Mouse (Mus musculus): ENCODE measurements at regions not wholly inside any gene's neighbourhood (a gene's known extent, or its start where the extent isn't known, plus 50 kb on each side); places are given as distances from the start of the nearest gene placed in this dataset.
"Not testable (repeated sequence)": the region's sequence is repeated elsewhere in the genome, so short reads cannot be mapped to it uniquely, and the experiment has no call there.

DNA sequence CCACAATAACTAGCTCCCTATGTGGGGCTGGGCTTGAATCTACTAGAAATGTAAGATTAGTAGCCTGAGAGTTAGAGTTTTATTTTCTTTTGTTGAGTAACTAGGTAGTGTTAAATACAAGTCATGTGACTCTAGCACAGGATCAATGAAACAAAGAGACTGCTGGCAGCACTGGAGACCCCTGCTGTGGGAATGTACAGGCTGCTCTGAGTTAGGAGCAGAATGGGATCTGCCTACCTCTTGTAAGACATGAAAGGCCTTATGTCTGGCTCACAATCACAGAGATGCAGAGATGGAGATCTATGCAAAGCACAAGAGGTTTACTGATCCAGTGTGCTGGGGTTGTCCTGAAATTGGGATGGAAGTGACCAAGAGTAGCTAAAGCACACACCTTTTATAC lies 193.9 kb upstream of the Kcnmb2 start:
- DNase-seq (ENCODE audit: low spot score): not testable (repeated sequence)

DNA sequence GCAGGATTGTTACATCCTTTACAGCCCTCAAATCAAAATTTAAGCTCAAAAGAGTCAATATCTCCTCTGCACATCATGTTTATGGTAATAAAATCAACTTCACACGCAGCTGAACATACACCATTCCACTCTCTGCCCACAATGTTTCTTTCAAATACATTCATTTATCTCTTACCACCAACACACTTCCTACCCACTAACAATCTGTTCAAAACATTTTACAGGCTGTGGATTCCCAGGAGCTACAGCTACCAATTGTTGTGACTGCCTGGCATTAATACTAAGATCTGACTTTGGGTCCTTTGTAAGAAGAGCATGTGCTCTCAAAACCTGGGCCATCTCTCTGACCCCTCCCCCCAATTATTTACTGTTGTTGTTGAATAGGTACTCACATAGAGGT lies 161.0 kb upstream of the Kcnmb2 start:
- no peak for DNase-seq (ENCODE audit: low spot score)

- DNase-seq (ENCODE audit: low spot score): no peak
Observed at GRCm38 (mm10) chr3:31755881-31756280, 146.4 kb upstream of the Kcnmb2 start.

GRCm38 (mm10) chr3:31769193-31769592 lies 133.1 kb upstream of the Kcnmb2 start:
- peak; percentile 8 for DNase-seq (ENCODE audit: low spot score)

DNA sequence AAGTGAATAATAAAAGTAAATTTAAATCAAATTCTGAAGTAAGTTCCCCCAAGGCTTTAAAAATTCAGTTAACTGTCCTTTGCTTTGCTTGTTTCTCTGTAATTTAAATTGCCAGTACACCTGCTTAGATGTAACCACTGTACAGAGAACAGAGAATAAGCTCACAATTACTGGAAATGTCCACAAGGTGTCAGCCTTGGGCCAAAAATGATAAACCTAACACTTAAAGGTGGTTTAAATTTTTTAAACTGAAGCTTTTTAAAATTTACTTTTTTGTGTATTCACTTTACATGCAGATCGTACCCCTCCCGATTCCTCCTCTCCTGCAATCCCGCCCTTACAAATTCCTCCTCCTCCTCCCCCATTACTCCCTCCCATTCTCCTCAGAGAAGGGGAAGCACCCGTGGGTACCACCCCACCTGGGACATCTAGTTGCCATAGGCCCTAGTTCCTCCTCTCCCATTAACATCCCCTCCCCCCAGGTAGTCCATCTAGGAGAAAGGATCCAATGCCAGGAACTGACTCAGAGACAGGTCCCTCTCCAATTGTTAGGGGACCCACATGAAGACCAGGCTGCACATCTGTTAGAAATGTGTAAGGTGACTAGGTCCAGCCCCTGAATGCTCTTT lies 111.9 kb upstream of the Kcnmb2 start:
- DNase-seq (ENCODE audit: low spot score): peak; percentile 56

DNA sequence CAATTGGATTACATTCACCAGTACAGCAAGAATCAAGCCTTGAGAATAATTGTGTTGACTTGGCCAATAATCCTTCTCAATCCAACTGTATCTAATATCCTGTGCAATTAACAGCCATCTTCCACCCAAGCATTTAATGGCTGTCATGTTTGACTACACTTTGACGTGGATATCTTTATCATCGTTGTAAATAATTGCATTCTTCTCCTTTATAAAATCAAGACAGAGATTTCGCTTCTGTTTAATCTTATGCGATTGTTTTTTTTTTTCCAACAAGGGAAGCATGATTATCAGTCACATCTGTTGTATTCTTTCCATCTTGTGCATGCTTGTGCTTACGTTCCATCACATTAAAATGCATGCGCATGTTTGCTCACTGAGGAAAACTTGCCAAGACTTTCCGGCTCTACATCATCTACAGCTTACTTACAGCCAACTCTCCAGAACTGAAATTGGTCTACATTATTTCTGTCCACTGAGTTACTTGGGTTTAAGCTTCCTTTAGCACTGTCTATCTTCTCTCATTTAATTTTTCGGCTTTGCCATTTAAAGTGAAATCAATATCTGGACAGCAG lies 108.8 kb upstream of the Kcnmb2 start:
- DNase-seq (ENCODE audit: low spot score): no peak

DNA sequence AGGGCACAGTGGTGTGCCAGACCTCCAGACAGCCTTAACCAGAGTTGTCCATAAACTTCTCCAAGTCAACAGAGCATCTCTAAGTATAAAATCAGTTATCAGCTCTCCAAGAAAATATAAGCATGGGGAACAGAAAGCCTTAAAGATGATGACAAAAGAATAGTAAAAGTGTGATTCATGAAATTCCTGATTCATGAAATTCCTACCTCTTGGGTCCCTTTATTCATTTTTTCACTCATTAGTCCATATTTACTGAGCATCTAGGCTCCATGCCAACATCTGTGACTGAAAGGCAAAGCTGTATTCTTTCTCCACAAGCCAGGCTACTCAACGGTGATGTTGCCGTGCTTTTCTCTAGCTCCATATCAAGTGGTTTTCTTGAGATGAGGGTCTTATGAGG lies 105.7 kb upstream of the Kcnmb2 start:
- DNase-seq (ENCODE audit: low spot score): no peak

- DNase-seq (ENCODE audit: low spot score): no peak
Observed at GRCm38 (mm10) chr3:31799192-31799591, 103.1 kb upstream of the Kcnmb2 start.

DNA sequence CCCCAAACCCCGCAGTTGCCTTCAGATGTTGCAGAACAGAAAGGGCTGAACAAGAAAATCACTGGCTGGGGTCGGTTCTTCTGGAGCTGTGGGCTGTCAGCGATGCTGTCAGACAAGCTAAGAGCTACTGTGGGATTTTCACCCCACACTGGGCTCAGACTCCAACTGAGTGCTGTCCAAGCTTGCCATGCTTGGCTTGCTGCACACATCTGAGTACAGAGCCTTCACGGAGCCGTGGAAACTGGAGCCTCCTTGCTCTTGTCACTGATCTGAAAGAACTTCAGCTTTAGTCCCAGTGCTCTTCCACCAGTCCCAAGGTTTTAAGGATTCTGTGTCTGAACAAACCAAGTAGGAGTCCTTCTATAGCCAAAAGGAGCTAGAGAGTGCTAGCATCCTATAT lies 98.3 kb upstream of the Kcnmb2 start:
- no peak for DNase-seq (ENCODE audit: low spot score)

DNA sequence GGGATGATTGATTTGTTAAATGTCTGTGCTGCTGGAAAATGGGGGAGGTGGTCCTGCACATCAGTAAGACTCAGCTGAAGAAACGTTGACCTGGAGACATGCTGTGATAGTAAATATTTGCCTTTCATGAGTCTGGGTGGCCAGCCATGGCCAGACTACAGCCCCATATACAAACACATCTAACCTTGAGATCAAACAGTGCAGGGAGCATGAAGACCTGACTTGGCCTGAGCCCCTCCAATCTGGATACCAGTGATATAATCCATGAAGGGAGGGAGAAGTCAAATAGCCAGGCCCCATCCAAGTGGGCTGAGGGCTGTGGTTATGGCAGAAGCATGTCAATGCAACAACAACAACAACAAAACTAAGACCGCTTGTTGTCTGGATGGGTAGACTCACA lies 94.6 kb upstream of the Kcnmb2 start:
- no peak for DNase-seq (ENCODE audit: low spot score)

DNA sequence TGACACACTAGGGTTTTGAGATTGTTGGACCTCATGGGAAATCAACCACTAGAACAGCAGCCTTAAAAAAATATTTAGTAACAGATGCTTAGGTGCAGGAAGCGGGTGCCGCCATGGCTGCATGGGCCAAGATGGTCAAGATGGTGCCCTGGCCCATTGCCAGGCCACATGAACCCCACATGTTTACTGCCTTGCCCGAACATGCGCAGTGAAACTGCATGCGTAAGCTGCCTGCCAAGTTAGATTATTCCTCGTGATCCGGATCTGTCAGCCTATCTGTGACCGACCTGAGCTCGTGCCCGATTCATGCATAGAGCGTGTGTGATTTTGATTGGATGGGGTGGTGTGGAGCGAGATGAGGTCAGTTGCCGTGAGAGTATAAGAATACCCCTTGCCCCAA lies 93.2 kb upstream of the Kcnmb2 start:
- not testable (repeated sequence) for DNase-seq (ENCODE audit: low spot score)

DNA sequence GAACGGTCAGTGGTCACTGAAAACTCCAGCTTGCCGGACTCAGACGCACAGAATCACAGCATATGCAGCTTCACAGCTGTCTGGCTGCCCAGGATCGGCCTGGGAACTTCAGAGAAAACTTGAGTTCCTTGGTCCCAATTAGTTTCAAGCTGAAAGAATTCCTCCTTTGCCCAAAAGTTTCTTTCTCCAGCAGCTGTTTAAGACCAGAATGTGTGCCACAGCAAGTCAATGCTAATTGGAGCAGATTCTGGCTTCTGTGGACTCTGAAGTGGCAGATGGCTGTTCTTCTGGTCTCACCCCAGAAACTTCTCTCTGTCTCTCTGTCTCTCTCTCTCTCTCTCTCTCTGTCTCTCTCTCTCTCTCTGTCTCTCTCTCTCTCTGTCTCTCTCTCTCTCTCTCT lies 91.1 kb upstream of the Kcnmb2 start:
- DNase-seq (ENCODE audit: low spot score): no peak

- no peak for DNase-seq (ENCODE audit: low spot score)
Observed at GRCm38 (mm10) chr3:31831913-31832312, 70.4 kb upstream of the Kcnmb2 start.

DNA sequence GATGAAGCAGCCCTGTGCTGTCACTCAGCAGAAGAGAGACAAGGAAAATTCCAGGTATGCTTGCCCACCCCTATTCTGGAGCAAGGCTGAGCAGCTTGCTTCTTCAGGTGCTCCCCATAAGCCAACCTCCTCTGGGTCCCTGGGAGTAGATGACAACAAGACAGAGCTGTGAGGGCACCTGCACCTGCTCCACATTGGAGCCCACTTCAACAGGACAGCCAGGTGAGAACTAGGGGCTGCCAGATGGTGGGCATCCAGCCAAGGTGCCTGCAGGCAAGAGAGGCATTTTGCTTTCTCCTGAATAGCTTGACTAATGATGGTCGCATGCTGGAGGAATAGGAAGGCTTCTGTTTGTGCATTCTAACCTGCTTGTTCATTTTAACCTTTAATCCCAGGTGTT lies 61.1 kb upstream of the Kcnmb2 start:
- no peak for DNase-seq (ENCODE audit: low spot score)

DNA sequence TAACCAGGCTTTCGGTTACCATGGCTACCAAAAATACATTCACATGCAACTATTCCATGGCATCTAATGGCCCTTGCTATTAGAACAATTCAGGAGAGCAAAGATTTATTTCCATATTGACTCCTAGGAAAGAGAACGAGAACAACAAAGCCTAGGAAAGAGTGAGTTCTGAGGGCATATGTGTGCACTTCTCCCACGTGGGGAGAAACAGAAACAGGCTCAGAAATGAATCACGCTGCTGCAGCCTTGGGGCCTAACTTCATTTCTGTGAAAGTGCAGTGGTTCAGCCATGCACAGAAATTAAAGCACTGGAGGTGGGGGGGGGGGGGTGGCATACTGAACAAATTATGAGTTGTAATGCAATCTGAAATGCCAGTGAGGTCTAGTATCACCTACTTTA lies 55.2 kb upstream of the Kcnmb2 start:
- DNase-seq (ENCODE audit: low spot score): no peak

Data from MN1 (cell line).